Mouse (Mus musculus): ENCODE measurements around the gene Nfatc2. TPM values are rescaled to one million over a fixed set of nuclear protein-coding genes. Genes with fewer than 3 reads are reported as not detected.
A peak's percentile ranks its signal among the peaks of the same experiment; 100 is the strongest.

Nfatc2 gene
- polyA plus RNA-seq, 2 experiments from 2014 or later: 22.1 to 22.9 TPM

DNA sequence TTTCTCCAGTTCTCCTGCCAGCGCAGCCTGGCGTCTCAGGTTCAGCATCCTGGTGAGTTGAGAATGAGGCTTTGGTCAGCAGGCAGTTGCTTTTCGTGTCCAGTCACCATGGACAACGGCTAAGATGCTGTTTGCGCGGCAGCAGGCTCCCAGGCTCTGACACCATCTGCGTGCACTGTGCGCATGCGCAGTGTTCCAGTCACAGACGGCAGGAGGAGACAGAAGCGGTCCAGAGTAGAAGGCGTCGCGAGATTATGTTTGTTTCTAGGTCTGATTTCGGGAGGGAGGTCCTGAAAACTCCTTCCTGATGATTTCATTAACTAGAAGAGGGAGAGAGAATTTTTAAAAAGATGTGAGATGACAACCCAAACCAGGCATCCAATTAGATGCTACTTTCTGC is 121.5 kb downstream of the Nfatc2 start:
- ATAC-seq: no peak

GRCm38 (mm10) chr2:168478431-168478830 is 123.0 kb downstream of the Nfatc2 start:
- ATAC-seq: no peak

- ATAC-seq: peak; percentile 21
Observed at GRCm38 (mm10) chr2:168473496-168473895, 128.0 kb downstream of the Nfatc2 start.

DNA sequence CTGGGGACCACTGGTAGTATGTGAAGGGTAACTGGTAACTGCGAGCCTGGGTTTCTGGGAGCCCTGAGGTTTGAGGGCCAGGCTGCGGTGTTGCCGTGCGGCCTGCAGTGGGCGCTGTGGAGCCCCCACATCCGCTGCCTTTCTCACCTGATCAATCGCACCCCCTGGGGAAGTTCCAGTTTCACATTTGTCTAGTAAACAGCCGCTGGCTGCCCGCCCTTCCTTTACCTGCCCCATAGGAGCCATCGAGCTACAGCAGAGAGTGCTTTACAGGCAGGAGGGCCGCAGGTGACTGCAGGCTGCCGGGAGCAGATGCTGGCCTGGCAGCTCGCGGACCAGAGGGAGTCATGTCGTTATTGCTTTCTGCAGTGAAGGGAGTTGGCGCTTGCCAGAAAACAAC is 128.6 kb downstream of the Nfatc2 start:
- peak; percentile 93 for ATAC-seq

DNA sequence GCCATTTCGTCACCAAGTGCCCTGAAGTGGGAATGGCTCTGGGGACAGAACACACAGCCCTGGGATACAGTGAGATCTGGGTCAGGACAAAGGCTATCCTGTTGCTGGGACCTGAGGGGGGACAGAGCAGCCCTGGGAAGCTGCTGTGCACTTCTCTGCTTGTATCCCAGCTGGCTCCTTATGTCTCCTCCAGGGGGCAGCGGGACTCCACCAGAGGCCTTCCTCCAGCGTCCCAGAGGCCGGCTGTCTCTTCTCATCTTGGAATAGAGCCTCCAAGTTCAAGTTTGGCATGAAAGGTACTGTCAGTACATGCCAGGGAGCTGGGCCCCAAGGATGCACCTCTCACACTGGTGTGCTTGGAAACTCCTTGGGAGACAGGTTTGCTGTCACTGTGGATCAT is 132.4 kb downstream of the Nfatc2 start:
- no peak for ATAC-seq

GRCm38 (mm10) chr2:168467166-168467565 is 134.3 kb downstream of the Nfatc2 start:
- no peak for ATAC-seq

DNA sequence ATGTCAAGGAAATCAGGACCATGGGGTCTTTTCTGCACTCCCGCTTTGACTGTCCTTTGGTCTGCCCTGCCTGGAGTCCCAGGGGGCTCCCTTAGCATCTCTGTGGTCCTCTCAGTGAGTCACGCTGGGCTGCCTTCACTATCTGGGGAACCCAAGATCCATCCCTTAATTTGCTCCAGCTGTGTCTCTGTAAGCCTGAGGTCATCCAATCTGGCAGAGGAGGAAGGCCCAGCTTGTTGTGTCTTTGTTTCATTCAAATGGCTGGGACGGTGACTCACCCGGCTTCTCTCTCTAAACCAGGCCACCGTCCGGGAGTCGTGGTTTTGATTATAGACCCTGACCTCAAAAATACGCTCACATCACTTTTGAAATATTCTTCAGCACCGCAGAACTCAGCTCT is 135.4 kb downstream of the Nfatc2 start:
- no peak for ATAC-seq

DNA sequence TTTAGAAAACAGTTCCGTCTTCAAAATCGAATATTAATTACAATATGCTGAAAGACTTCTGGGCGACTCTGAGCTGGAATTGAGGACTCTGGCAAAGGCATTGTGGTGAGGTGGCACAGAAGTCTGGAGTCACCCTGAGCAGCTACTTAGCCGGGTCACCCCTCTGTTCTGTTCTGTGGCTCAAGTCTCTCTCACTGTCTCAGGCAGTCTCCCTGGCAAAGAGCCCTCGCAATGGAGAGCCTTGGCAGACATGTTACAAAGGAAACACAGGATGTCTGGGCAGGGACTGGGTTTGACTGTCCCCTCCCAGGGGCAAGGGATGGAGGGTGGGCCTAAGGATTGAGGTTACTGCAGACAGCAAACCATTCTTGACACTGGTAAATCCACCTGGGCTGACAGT is 135.8 kb downstream of the Nfatc2 start:
- ATAC-seq: no peak

DNA sequence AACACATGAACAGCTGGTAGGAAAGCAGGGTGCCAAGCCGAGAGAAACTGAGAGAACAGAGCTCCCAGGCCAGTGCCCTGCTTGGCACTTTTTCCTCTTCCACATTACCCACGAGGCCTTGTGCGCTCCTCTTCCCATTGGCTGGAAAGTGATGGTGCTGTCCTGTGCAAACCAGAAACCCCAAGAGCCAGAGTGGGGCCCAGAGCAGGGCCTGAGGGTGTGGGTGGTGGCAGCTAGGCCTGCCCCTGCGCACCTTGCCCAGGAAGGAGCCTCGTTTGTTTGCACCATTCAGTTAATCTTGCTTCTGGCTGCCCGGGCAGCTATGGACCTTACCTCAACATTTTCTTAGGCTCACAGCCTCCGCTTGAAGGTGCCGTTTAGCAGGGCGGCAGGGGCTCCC is 139.6 kb downstream of the Nfatc2 start:
- no peak for ATAC-seq

DNA sequence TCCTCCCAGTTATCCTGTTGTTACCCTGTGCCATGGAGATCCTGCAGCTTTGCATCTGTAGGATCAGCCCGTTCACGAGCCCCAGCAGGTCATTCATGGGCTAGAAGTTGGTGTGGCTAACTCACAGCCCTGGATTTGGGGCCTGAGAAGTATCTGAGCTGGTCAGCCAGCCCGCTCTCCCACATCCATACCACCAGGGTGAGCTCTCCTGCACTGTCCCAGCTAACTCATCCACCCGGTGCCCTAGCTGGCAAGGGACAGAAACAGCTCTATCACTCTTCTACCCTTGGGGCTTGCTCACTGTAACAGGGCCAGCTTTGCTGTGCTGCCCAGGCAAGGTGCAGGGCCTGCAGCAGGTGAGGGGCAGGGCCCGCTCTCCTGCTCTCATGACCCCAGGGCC is 141.8 kb downstream of the Nfatc2 start:
- no peak for ATAC-seq

- ATAC-seq: no peak
Observed at GRCm38 (mm10) chr2:168458583-168458982, 142.9 kb downstream of the Nfatc2 start.

DNA sequence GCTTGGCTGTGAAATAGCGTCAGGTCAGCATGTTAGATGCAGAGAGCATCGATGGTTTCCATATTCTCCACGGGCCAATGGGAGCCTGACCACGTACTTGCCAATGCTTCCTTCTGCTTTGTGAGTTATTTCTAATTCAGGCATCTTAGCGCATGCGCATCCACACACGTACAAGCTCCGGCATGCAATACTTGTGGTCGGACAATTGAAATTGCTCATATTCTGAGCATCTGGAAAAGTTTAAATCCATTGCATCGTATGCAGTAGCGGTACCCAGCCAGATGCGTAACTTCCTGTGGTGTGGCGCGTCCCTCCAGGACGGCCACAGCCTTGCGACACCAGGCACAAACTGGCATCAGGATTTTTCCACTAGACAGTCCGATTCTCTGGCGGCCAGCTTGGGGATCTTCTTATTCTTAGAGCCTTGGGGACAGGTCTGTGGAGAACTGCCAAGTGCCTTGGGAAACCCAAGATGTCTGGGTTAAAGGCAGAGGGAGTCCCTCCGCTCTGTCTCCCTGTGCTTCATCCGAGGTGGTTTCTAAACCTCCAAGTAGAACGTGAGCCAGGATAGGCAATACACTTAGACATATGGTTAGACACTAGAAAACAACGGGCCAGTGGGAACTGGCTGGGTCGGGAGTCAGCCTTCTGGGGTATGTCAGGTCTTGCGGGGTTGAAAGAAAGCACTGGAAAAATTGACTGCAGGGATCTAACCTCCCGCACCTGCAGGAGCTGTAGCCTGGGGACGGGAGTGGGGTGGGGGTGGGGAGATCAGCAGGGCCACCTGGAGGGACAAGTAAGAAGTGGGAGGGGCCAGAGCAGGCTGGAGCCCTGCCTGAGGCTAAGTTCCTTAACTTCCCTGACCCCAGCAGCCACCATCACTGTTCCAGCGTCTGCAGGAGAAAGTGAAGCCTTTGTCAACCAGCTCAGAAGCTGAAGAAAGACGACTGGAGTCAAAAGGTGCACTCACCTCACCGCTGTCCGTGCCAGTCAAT is 149.4 kb downstream of the Nfatc2 start:
- ATAC-seq: no peak

DNA sequence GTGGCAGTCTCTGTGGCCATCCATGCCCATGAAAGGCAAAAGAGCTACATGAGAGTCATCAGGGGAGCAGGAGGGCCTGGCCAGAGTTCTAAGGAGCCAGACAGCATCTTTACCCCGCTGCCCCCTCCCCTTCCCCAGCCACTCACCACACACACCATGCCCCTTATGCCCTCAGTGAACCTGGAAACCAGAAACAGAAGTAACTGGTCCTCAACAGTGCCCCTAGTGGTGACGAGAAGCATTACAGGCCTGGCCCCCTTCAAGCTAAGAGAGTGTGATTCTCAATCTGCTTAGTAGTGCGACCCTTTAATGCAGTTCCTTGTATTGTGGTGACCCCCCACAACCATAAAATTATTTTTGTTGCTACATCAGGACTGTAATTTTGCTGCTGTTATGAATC is 150.5 kb downstream of the Nfatc2 start:
- no peak for ATAC-seq

DNA sequence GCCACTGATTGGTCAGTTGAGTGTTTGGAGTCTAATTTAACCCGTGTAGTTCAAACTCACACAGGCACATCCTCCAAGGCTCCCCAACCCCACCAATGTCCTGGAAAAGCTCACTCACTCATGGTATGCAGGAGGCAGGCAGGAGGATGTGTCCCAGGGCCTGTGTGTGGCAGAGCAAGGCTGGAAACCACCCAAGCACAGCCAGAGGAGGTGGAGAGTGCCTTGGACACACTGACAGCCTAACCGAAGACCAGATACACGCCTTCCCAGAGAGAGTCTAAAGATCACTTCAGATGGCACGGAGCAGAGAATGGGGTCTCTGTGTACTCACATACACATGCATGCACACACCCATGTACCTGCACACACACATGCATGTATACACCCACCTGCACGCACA is 153.4 kb downstream of the Nfatc2 start:
- no peak for ATAC-seq

DNA sequence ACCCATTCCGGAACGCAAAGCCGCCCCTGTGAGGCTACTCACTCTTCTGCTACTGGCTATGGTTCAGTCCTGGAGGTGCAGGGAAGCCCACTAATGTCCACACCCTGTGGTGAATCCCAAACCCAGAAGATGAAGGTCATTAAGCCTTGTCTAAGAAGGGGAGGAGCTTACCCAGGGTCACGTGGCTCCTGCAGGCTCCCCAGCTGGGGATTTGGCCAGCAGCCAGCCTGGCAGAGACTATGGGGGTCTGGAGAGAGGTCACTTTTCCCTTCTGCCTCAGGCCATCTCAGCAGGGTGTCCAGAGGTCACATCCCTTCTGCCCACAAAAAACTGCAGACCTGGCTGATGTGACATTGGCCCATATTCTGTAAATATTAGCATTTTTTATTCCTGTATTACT is 153.9 kb downstream of the Nfatc2 start:
- no peak for ATAC-seq

DNA sequence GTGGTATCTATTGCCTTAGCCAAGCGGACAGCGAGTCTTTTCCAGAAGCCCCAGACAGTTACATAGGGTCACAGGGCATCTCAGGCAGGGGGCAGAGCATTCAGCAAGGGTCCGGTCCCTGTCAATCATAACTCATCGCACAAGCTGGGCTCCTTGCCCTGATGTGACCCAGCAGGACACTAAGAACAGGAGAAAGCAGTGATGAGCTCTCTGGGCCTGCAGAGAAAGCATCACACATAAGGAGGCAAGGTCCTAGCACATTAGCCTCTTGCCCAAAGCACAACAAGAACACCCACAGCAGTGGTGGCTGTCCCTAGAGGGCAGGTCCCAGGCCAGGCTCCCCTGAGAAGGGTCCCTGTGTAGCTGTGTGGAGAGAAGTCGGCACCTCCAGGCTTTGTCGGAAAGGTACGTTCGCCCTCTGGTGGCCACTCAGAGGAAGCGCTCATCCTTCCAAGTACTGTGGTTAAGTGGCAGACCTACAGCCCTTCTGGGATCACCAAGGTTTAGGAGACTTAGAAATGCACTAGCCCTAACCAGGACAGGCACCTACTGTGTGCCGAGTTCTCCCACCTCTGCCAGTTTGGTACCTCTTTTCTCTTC is 156.1 kb downstream of the Nfatc2 start:
- ATAC-seq: peak; percentile 36

DNA sequence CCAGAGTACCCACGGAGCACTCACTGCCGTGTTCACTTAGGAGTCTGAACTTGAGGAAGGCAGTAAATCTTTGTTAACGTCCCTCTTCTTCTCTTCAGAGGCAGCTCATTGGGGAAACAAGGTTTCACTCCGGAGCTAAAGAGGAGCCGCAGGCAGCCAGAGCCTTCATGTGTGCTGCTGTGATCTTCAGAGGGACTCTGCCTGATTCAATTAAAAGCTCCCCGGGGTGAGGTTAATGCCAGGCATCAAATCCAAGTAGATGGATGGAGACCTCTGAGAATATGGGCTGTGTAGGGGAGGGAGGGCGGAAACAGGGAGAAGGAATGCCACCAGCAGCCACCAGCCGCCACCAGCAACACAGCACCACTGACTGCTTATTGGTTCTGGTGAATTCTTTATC is 157.3 kb downstream of the Nfatc2 start:
- no peak for ATAC-seq

- no peak for ATAC-seq
Observed at GRCm38 (mm10) chr2:168441494-168441893, 160.0 kb downstream of the Nfatc2 start.

DNA sequence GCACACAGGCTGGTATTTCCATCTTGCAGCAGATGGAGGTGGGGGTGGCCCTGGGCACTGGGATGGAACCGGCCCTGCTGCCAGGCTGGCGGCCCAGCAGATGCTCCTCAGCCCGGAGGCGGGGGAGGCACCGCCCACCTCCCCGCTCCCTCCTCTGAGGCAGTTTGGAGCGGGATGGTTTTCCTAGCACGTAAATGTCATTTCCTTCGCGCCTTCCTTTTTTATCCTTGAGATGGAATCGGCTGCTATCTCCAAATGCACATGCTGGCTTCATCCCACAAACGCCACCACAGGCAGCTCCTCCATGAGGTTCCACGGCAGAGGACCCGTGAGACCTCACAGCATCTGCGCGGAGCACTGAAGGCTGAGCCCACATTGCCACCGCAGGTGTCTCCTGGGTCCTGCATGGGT is 160.5 kb downstream of the Nfatc2 start:
- no peak for ATAC-seq

DNA sequence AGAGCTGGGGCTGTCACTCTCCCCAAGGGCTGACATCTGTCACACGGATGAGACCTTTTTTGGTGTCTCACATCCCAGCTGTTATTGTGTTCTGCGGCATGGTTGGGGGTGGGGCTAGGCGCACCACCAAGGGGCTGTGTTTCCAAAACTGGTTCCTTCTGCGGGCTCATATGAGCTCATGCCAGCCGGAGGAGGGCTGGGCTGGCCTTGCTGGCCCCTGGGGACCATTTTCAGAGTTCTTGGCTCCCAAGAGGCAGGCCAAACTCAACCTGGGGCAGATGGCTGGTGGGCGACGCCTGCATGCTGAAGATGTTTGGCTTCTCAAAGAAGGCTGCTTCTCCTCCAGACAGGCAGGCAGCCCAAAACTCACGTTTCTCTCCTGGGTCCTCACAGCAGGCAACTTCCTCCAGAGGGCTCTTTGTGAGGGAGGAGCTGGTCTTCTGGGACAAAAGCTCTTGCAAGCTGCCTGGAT is 162.4 kb downstream of the Nfatc2 start:
- no peak for ATAC-seq

DNA sequence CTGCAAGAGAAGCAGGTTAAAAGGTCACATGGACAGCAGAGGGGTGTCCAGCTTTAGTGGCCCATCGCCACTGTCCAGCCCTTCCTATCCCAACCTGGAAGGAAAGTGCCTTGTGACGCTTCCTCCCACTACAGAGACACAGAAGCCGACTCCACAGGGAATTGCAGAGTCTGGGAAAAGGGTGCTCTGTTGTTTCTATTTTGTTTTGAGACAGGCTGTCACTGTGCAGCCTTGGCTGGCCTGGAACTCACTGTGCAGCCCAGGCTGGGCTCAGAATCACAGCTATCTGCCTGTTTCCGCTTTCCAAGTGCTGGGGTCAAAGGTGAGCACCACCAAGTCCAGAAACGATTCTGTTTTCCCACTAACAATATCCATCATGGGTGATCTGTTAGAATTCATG is 167.3 kb downstream of the Nfatc2 start:
- no peak for ATAC-seq

DNA sequence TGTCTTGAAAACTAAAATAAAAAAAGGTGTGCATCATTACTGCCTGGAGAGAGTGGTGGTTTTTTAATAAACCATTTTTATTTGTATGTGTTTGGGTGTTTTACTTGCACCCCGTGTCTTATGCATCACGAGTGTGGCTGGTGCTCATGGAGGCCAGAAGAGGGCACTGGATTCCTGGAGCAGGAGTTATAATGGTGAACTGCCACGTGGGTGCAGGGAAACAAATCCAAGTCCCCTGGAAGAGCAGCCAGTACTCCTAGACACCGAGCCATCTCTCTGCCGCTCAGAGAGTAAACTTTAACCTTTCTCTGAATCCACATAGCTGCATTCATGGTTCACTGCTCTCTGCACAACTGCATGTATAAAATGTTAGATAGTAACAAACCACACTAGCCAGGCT is 168.1 kb downstream of the Nfatc2 start:
- ATAC-seq: no peak

- no peak for ATAC-seq
Observed at GRCm38 (mm10) chr2:168432394-168432793, 169.1 kb downstream of the Nfatc2 start.

GRCm38 (mm10) chr2:168429598-168429997 is 171.9 kb downstream of the Nfatc2 start:
- peak; percentile 83 for ATAC-seq
